Mouse (Mus musculus) embryonic facial prominence, embryonic 14.5 days (tissue): ENCODE results near the gene Slc9a9. TPM values are rescaled to one million over a fixed set of nuclear protein-coding genes. Genes with fewer than 3 reads are reported as not detected.
A peak's percentile ranks its signal among the peaks of the same experiment; 100 is the strongest.

ENCODE experiments used
- ATAC-seq: fragments of 200-750 bp; cut with Nextera tagmentation; 2 replicates; pipeline ENCODE4 v1.8.0; 2017; ENCODE audit warnings: low read depth, moderate number of reproducible peaks, moderate TSS enrichment
- DNase-seq: peaks from one replicate; pipeline ENCODE4 v3.0.0-alpha.2; 2015; ENCODE audit warnings: low spot score
- H3K27ac ChIP-seq: fragments of 300-500 bp; sonication (generic); replicated peaks from 2 replicates; pipeline ENCODE4 v1.5.1; 2014; ENCODE audit warnings: low read depth, mild to moderate bottlenecking, low read length, moderate library complexity
- H3K27me3 ChIP-seq: fragments of 300-500 bp; sonication (generic); replicated peaks from 2 replicates; pipeline ENCODE4 v1.6.1; 2014; ENCODE audit warnings: low read length; ENCODE audit not compliant: control insufficient read depth, insufficient read depth
- H3K36me3 ChIP-seq: fragments of 300-500 bp; sonication (generic); 2 replicates; pipeline ENCODE4 v1.6.1; 2014; ENCODE audit warnings: low read length, mixed read lengths; ENCODE audit not compliant: control insufficient read depth, insufficient read depth
- H3K4me1 ChIP-seq: fragments of 300-500 bp; sonication (generic); 2 replicates; pipeline ENCODE4 v1.6.1; 2014; ENCODE audit warnings: antibody characterized with exemption, low read length; ENCODE audit not compliant: control insufficient read depth, insufficient read depth
- H3K4me2 ChIP-seq: fragments of 300-500 bp; sonication (generic); 2 replicates; pipeline ENCODE4 v1.6.1; 2014; ENCODE audit warnings: low read depth, mild to moderate bottlenecking, low read length, moderate library complexity, mixed read lengths
- H3K4me3 ChIP-seq: fragments of 300-500 bp; sonication (generic); 2 replicates; pipeline ENCODE4 v1.5.1; 2014; ENCODE audit warnings: low read depth, mild to moderate bottlenecking, low read length
- H3K9ac ChIP-seq: fragments of 300-500 bp; sonication (generic); 2 replicates; pipeline ENCODE4 v1.6.1; 2014; ENCODE audit warnings: low read depth, mild to moderate bottlenecking, low read length, moderate library complexity, mixed read lengths
- H3K9me3 ChIP-seq: fragments of 300-500 bp; sonication (generic); 2 replicates; pipeline ENCODE4 v1.6.1; 2016; ENCODE audit warnings: low read length; ENCODE audit not compliant: control insufficient read depth
- WGBS: fragments of 180-500 bp; shearing (Covaris S2); extraction: QIAGEN DNeasy Blood & Tissue Kit; methylation state at CpG from one replicate; pipeline ENCODE4 v1.1.7; 2014; 5-methylcytosine and 5-hydroxymethylcytosine counted together
- polyA plus RNA-seq: library from polyadenylated mRNA; unstranded; fragments of >200 nt; fragmentation: Nextera tagmentation; extraction: Ambion mirVana; gene quantifications from 2 replicates; pipeline ENCODE4 v1.2.1, GENCODE M21; 2014

Gene Slc9a9
- polyA plus RNA-seq, 1 experiment from 2014 or later, result 6.5 TPM

- 31% methylated on average over 15 of the region's 15 CpGs for WGBS
- no peak overlapping the region for H3K4me3 ChIP-seq
- no peaks in the 10 kb centered on the region for H3K36me3 ChIP-seq
- ATAC-seq, result peak; percentile 64; the same call in 1 of the 2 replicates
- H3K9ac ChIP-seq, result no peak overlapping the region
- H3K27ac ChIP-seq, result peak overlapping the region; percentile 71
- DNase-seq, result peak; percentile 94
- peak overlapping the region; percentile 6 for H3K4me2 ChIP-seq
- H3K9me3 ChIP-seq, result no peaks in the 10 kb centered on the region
- peaks cover 51% of the 10 kb centered on the region for H3K4me1 ChIP-seq
- H3K27me3 ChIP-seq, result no peaks in the 10 kb centered on the region
Measured at GRCm38 (mm10) chr9:95186386-95187289, 516.9 kb downstream of the Slc9a9 start.

DNA sequence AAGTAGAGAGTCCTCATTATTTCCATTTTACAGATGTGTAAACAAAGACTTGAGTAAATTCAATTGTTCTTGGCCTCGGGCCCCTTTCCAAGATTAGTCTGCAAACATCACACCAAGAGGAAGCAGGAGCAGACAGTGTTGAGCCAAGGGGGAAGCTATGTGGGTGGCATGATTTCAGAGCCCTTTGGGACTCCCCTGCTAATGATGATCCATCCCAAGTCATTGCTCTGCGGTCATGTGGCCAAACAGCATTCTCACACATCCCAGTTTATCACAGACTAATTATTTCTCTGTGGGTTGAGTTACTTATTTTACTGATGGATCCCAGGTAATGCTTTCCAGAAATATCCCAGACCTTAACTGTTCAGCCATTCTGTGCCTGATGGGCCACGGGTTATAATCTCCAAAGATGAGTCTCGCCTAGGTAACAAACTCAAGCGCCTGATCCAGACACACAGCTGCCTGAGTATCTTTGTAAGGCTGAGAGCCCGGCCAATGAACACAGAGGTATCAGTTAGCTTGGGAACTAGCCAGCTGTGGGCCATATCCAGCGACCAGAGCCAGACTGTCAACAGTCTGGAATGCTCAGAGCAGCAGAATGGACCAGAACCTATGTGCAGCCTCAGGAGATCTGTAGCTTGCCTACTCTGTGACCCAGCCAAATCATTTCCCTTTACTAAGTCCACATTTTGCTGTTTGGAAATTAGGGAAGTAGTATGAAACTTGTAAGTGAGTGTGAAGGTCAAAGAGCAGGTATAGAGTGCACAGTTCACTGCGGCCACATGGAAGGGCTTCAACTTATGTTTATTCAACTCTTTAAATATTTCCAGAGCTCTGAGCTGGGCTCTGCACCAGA, 518.9 kb downstream of the Slc9a9 start:
- H3K9me3 ChIP-seq, result no peaks in the 10 kb centered on the region
- H3K27me3 ChIP-seq, result no peaks in the 10 kb centered on the region
- DNase-seq (peak; percentile 87), ATAC-seq (peak; percentile 42; the same call in 1 of the 2 replicates)
- no peaks in the 10 kb centered on the region for H3K36me3 ChIP-seq
- H3K9ac ChIP-seq, result no peak overlapping the region
- WGBS, result 44% methylated on average over 8 of the region's 8 CpGs
- H3K4me1 ChIP-seq, result peaks cover 39% of the 10 kb centered on the region
- no peak overlapping the region for H3K4me3 ChIP-seq
- no peak overlapping the region for H3K4me2 ChIP-seq
- peak overlapping the region; percentile 11; the same call in 1 of the 2 replicates for H3K27ac ChIP-seq

DNA sequence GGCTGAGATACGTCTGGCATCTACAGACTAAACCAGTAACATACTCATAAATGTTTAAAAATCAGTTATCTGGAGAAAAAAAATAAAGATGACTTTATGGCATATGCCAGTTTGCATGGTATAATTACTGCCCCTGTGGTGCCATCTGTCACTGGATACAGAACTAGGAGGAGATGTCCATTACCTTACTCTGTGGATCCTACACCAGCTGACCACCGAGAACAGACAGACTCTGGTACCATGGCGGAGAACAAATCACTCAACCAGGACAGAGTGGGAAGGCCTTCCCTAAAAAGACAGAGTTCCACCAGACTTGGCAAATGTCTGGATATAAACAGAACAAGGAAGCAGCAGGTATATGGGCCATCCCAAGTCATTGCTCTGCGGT, 519.5 kb downstream of the Slc9a9 start:
- Histone ChIP-seq H3K4me1 (peaks cover 45% of the 10 kb centered on the region), H3K4me2 (no peak overlapping the region), H3K4me3 (no peak overlapping the region), H3K36me3 (no peaks in the 10 kb centered on the region), H3K9ac (no peak overlapping the region), H3K9me3 (no peaks in the 10 kb centered on the region), H3K27me3 (no peaks in the 10 kb centered on the region), H3K27ac (0 out of 2 replicates have a peak overlapping the region, but pooled peaks have one; percentile 11)
- 78% methylated on average over 4 of the region's 4 CpGs for WGBS
- DNase-seq, result no peak
- ATAC-seq, result no peak

- Histone ChIP-seq H3K4me1 (peaks cover 39% of the 10 kb centered on the region), H3K9me3 (no peaks in the 10 kb centered on the region), H3K27me3 (no peaks in the 10 kb centered on the region), H3K9ac (no peak overlapping the region), H3K4me3 (no peak overlapping the region), H3K27ac (no peak overlapping the region), H3K4me2 (no peak overlapping the region), H3K36me3 (no peaks in the 10 kb centered on the region)
- DNase-seq, result no peak
- 76% methylated on average over 6 of the region's 6 CpGs for WGBS
- ATAC-seq, result no peak
Measured at GRCm38 (mm10) chr9:95191442-95191841, 521.7 kb downstream of the Slc9a9 start.

GRCm38 (mm10) chr9:95192901-95193532, 523.3 kb downstream of the Slc9a9 start:
- Histone ChIP-seq H3K4me3 (no peak overlapping the region), H3K27ac (0 out of 2 replicates have a peak overlapping the region, but pooled peaks have one; percentile 56), H3K36me3 (no peaks in the 10 kb centered on the region), H3K9me3 (no peaks in the 10 kb centered on the region), H3K4me2 (no peak overlapping the region), H3K4me1 (peaks cover 23% of the 10 kb centered on the region), H3K27me3 (no peaks in the 10 kb centered on the region), H3K9ac (no peak overlapping the region)
- DNase-seq (no peak), ATAC-seq (no peak)
- WGBS, result 66% methylated on average over 8 of the region's 8 CpGs

GRCm38 (mm10) chr9:95193672-95194071, 524.0 kb downstream of the Slc9a9 start:
- peaks cover 17% of the 10 kb centered on the region; the same call in 1 of the 2 replicates for H3K4me1 ChIP-seq
- H3K36me3 ChIP-seq, result no peaks in the 10 kb centered on the region
- 73% methylated on average over 3 of the region's 3 CpGs for WGBS
- no peaks in the 10 kb centered on the region for H3K9me3 ChIP-seq
- H3K4me3 ChIP-seq, result no peak overlapping the region
- no peak for ATAC-seq
- no peak overlapping the region for H3K9ac ChIP-seq
- H3K27me3 ChIP-seq, result no peaks in the 10 kb centered on the region
- peak overlapping the region; percentile 56; the same call in 1 of the 2 replicates for H3K27ac ChIP-seq
- no peak for DNase-seq
- H3K4me2 ChIP-seq, result no peak overlapping the region

- peaks cover 13% of the 10 kb centered on the region; the same call in 1 of the 2 replicates for H3K4me1 ChIP-seq
- H3K9me3 ChIP-seq, result no peaks in the 10 kb centered on the region
- H3K4me2 ChIP-seq, result no peak overlapping the region
- no peaks in the 10 kb centered on the region for H3K27me3 ChIP-seq
- no peak overlapping the region for H3K9ac ChIP-seq
- no peak overlapping the region for H3K4me3 ChIP-seq
- WGBS, result 30% methylated on average over 5 of the region's 5 CpGs
- H3K27ac ChIP-seq, result 0 out of 2 replicates have a peak overlapping the region, but pooled peaks have one; percentile 56
- H3K36me3 ChIP-seq, result no peaks in the 10 kb centered on the region
- ATAC-seq, result peak; percentile 44; the same call in 1 of the 2 replicates
- peak; percentile 71 for DNase-seq
Measured at GRCm38 (mm10) chr9:95194158-95194557, 524.4 kb downstream of the Slc9a9 start.

DNA sequence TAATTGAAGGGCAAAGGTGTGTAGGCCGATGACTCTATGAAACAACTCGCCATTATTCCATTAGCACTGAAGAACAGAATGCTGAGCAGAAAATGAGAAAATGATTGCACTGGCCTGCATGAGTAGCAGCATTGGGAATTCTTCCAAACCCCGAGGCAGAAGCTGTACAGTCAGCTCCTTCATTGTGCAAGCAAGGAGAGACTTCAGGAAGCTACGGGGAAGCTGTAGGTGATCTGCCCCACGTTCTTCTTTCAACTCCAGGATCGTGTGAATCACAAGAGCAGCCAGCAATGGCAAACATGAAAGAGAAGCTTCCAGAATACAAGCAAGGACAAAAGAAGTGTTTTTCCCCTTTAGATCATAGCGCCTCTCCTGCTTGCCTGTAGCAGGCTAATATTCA, 538.0 kb downstream of the Slc9a9 start:
- Histone ChIP-seq H3K27ac (no peak overlapping the region), H3K4me1 (no peaks in the 10 kb centered on the region), H3K27me3 (no peaks in the 10 kb centered on the region), H3K4me3 (no peak overlapping the region), H3K4me2 (no peak overlapping the region), H3K9ac (no peak overlapping the region), H3K9me3 (no peaks in the 10 kb centered on the region), H3K36me3 (no peaks in the 10 kb centered on the region)
- DNase-seq (no peak), ATAC-seq (no peak)
- WGBS, result 52% methylated on average over 7 of the region's 7 CpGs
